Mouse (Mus musculus): Measurements from ENCODE around the gene Adcy5.

DNA sequence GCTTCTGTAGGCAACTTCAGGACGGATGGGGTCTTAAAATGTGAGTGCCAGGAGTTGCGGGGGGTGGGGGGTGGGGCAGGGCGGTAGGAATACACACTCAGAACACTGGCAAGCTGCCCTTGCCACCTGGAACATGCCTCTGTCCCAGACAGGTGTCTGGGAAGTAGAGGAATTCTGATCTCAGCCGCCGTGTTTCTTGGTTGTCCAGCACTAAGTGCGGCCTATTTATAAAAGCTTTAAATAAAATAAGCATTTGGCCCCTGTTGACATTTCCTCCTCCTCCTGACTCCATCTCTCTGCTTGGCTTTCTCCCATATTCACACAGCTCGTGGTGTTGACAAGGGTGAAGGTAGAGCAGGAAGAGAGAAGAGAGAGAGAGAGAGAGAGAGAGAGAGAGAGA lies 60.4 kb downstream of the Adcy5 start:
- no peak for TF ChIP-seq POLR2A (IDR thresholded peaks at IDR 0.05; ENCODE audit: insufficient read length, low read depth)
- no peak for TF ChIP-seq TCF12 (IDR thresholded peaks at IDR 0.05; ENCODE audit: insufficient read depth, poor library complexity, severe bottlenecking)
- TF ChIP-seq MAX (IDR thresholded peaks at IDR 0.05; ENCODE audit: low read depth), result no peak
- no peak for TF ChIP-seq CEBPB (IDR thresholded peaks at IDR 0.05; ENCODE audit: insufficient read depth, poor library complexity, severe bottlenecking)
- no peak for TF ChIP-seq E2F4 (IDR thresholded peaks at IDR 0.05; ENCODE audit: insufficient read depth)
- no peak for TF ChIP-seq TCF3 (IDR thresholded peaks at IDR 0.05; ENCODE audit: insufficient read length, low read depth)
